Mouse (Mus musculus): ENCODE measurements around the gene Sst.
"Not testable (repeated sequence)": the region's sequence is repeated elsewhere in the genome, so short reads cannot be mapped to it uniquely, and the experiment has no call there.

Gene Sst

GRCm38 (mm10) chr16:23890636-23891035 is at the start of gene Sst:
Gene Sst, minus strand, starts transcription at chr16:23890958.
- DNase-seq (ENCODE audit: low spot score), result no peak

- DNase-seq (ENCODE audit: low spot score), result no peak
Measured at GRCm38 (mm10) chr16:23934397-23934796, 43.6 kb upstream of the Sst start.

DNA sequence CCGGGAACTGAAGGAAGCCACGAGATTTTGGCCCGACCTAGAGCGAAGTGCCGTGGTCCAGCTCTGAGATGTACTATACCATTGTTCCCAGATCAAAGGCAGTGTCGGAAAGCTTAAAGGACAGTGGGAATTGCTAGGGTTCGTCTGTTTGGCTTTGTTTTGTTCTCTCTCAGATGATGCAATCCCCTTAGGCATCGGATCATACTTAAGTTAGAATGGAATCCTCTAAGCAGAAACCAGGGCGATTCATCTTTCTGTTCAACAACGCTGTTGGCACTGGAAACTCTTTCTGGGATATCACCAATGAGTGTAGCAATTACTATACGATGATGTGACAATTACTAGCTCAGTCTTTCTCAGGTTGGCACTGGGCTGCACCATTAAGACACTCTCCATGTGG is 41.5 kb upstream of the Sst start, which contains the start of gene Rtp2:
Gene Rtp2 (minus strand): TSS at position 101 of the 400 bp plus-strand sequence.
- DNase-seq (ENCODE audit: low spot score), result no peak

DNA sequence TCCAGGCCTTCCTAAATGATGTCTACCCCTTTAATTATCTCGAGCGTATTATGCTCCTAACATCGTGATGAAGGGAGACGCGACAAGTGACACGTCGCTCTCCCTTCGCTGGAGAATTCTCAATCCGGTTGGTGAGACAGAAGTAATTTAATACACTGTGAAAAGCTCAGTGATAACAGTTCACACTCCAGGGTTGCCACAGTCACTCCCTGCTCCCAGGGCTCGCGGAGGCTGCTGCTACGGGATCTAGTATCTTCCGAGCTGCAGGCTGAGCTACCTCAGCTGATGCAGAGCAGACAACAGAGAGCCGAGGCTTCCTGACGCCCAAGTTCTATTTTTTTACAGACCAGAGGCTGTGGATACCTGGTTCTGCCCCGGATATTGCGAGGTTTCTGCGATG is 40.5 kb upstream of the Sst start:
- DNase-seq (ENCODE audit: low spot score), result no peak

DNA sequence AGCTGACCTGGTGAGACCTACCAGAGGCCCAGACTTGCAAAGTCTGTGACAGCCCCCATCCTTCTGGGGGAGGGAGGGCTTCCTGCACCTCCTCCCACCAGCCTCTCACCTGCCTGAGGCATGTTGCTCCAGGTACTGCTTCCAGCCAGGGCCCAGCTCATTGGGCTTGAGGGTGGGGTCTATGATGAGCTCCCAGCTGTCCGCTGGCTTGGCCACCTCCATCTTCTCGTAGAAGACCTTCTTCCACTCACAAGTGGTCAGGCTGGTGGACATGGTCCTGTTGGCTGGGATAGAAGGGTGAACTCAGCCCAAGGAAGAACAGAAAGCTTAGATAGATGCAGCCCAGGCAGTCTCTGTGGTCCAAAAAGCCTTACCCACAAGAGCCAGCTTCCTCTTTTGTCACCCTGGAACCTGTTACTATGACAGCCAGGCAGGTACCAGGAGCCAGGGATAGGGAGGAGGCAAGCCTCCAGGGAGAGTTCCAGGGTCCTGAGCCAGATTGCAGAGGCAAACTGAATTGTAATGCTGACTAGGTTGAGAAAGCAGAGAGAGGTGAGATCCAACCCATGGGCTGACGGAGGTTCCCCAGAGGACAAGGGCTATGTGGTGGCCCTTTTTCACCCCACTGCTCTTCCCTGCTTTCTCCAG is 39.8 kb upstream of the Sst start:
- no peak for DNase-seq (ENCODE audit: low spot score)

DNA sequence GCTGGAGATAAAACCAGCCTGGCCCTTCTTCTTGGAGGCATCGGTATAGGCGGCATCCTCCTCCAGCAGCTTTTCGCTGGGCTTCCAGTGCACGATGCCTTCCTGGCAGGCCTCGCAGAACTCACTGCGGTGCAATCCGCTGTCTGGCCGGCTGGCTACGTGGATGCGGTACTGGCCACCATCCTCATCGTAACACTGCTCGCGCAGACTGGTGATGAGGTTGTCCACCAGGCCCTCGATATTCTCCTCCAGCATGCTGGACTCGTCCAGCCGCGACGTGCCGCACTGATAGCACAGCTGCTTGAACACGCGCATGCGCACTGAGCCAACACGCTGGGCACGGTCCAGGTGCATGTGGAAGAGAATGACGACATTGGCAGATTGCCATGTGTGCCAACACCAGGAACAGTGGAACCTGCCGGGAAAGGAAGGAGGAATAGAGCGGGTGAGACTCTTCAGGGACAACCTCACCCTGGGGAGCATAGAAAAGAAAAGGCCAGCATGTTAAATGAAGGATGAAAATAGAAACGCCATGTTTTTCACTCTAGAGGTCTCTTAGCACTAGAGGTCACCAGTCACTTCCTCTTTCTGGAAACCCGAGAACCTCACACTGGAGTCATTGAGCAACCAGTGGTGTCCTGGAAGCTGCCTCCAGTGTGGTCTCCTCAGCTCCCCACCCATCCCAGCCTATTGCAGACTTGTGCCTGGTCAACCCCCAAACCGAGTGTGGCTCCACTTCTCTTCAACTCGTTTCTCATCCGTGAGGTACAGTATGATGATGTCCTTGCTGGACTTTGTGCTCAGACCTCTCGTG is 36.8 kb upstream of the Sst start:
- DNase-seq (ENCODE audit: low spot score), result no peak

DNA sequence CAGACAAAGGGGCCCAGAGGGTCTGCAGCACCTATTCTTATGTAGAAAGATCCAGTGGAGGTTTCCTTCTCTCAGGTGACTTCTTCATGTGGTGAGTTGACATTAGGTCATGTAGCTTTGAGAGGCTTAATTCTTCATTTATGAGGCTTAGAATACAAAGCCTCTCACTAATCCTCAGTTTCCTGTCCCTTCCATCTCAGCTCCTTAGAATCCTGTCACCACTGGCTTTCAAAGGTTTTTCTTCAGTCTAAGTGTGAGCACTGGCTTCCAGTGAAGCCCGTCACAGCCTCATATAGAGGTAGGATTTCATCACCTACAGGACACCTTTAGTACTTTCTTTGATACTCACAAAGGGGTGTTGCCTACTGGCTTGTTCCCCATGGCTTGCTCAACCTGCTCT is 32.1 kb upstream of the Sst start:
- no peak for DNase-seq (ENCODE audit: low spot score)

GRCm38 (mm10) chr16:23921697-23922096 is 30.9 kb upstream of the Sst start:
- DNase-seq (ENCODE audit: low spot score), result no peak

DNA sequence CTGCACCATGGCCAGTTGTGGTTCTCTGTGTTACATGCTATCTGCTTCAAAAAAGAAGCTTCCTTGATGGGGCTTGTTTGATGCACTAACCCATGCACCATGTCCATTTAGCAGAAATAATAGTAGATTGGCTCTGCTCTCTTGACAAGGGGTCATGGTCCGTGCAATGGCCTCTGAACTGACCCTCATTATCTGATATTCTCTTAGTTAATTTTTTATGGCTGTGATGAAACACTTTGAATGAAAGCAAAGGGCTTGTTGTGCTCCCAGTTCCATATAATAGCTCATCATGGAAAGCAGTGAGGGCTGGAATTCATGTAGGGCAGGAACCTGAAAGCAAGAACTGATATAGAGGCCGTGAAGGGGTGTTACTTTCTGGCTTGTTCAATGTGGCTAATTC is 28.7 kb upstream of the Sst start:
- no peak for DNase-seq (ENCODE audit: low spot score)

DNA sequence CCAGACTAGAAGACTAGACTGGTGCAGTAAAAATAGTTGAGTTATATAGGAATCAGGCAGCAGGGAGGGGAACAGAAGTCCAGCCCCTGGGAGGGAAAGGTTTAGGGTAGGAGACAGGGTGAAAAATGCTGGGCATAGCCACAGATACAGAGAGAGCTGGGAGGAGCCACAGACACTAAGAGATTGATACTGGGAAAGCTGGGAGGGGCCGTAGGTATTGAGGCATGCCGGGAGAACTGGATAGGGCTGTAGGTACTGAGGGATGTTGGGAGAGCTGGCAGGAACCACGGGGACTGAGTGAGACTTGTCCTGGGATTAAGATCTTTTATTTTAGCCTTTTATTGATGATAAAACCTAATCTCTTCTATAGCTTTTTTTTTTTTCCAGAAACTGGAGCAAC is 22.6 kb upstream of the Sst start:
- DNase-seq (ENCODE audit: low spot score), result no peak

GRCm38 (mm10) chr16:23912741-23913140 is 22.0 kb upstream of the Sst start:
- DNase-seq (ENCODE audit: low spot score), result no peak

GRCm38 (mm10) chr16:23909015-23909354 is 18.2 kb upstream of the Sst start:
- DNase-seq (ENCODE audit: low spot score), result not testable (repeated sequence)

- not testable (repeated sequence) for DNase-seq (ENCODE audit: low spot score)
Measured at GRCm38 (mm10) chr16:23908076-23909014, 17.6 kb upstream of the Sst start.

- DNase-seq (ENCODE audit: low spot score), result not testable (repeated sequence)
Measured at GRCm38 (mm10) chr16:23906586-23906985, 15.8 kb upstream of the Sst start.

DNA sequence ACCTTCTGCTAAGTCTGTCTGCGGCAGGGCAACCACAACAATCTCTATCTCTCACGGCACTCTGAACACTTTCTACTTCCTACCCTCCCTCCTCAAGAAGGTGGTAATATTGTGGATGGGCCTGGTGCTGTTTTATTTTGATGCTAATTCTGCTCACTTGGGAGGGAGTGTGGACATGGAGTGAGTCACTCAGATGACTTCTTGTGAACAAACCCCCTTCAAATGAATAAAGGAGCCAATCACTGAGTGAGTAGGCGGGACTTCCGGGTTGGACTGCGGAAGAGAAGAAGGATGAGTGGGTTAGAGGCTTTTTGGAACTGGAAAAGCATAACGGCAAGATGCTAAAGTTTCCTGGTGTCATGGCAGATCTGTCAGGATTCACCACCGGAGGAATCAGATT is 10.7 kb upstream of the Sst start:
- no peak for DNase-seq (ENCODE audit: low spot score)

GRCm38 (mm10) chr16:23900061-23900460 is 9.3 kb upstream of the Sst start:
- DNase-seq (ENCODE audit: low spot score), result peak; percentile 49

GRCm38 (mm10) chr16:23898840-23899239 is 8.1 kb upstream of the Sst start:
- peak; percentile 59 for DNase-seq (ENCODE audit: low spot score)

- peak; percentile 62 for DNase-seq (ENCODE audit: low spot score)
Measured at GRCm38 (mm10) chr16:23897984-23898586, 7.3 kb upstream of the Sst start.

- no peak for DNase-seq (ENCODE audit: low spot score)
Measured at GRCm38 (mm10) chr16:23897486-23897885, 6.7 kb upstream of the Sst start.

DNA sequence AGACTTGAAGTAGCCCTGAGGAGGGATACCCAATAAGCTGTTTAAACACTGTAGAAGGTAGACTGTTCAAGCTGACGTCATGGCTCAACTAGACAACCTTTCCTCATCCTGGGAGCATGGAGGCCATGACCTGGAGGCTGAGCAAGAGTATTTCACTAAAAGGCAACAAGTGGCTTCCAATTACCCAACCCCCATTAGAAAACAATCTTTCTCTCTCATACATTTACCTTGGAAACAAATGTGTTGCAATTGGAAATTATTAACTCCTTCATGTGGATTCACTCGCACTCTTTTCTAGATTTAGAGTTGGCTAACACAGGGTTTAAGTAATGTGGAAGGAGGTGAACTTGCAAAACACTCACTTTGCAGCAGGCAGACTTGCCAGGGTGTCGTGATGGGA is 4.4 kb upstream of the Sst start:
- no peak for DNase-seq (ENCODE audit: low spot score)

GRCm38 (mm10) chr16:23890151-23890550 is 607 bp downstream of the Sst start:
- DNase-seq (ENCODE audit: low spot score), result no peak

- DNase-seq (ENCODE audit: low spot score), result no peak
Measured at GRCm38 (mm10) chr16:23887910-23888579, 2.7 kb downstream of the Sst start.

All from layer of hippocampus, adult 9-10 months (tissue).